Mouse (Mus musculus): ENCODE results near the gene Gpr68. TPM values are rescaled to one million over a fixed set of nuclear protein-coding genes. Genes with fewer than 3 reads are reported as not detected.

Gpr68 gene
- total and polyA plus RNA-seq, 3 experiments = 0.04 TPM; not detected in 2

- Histone ChIP-seq H3K36me3 (ENCODE audit: control insufficient read depth in 1 of 2, insufficient read depth in 2 of 2, low read length in 2 of 2) (peaks cover 3 to 5% of the 10 kb centered on the region in 2 experiments; a peak in 3 of 4 replicates), H3K79me2 (ENCODE audit: control insufficient read depth, insufficient read depth, low read length, poor library complexity) (no peaks in the 10 kb centered on the region), H3K27ac (ENCODE audit: control insufficient read depth, low read depth, low read length) (no peak overlapping the region), H3K4me1 (ENCODE audit: control insufficient read depth in 1 of 2, insufficient read depth in 2 of 2, low read length in 2 of 2) (peaks cover 3% of the 10 kb centered on the region in 2 experiments; a peak in 1 of 4 replicates), H3K4me3 (ENCODE audit: control insufficient read depth in 1 of 2, insufficient read depth in 1 of 2, low read depth in 2 of 2, low read length in 2 of 2) (no peak overlapping the region), H3K9me3 (replicated peaks; ENCODE audit: insufficient read depth, low read length) (no peaks in the 10 kb centered on the region), H3K27me3 (ENCODE audit: control insufficient read depth in 1 of 2, insufficient read depth in 2 of 2, low read length in 2 of 2) (no peaks in the 10 kb centered on the region), H3K9ac (ENCODE audit: control insufficient read depth, low read depth, low read length, poor library complexity, severe bottlenecking) (no peak overlapping the region)
- TF ChIP-seq TCF12 (IDR thresholded peaks at IDR 0.05; ENCODE audit: low read depth, low read length) = no peak
- TF ChIP-seq MYB (IDR thresholded peaks at IDR 0.05; ENCODE audit: low read depth, low read length) = no peak
- TF ChIP-seq ELF1 (IDR thresholded peaks at IDR 0.05; ENCODE audit: low read depth, low read length) = no peak
- no peak for DNase-seq (ENCODE audit: low read depth, low spot score)
These were observed 41.1 kb upstream of the Gpr68 start for GRCm38 (mm10) chr12:100949146-100949545.

GRCm38 (mm10) chr12:100948021-100948420 is 40.0 kb upstream of the Gpr68 start:
- no peaks in the 10 kb centered on the region for H3K9me3 ChIP-seq (replicated peaks; ENCODE audit: insufficient read depth, low read length)
- no peak for DNase-seq (ENCODE audit: low read depth, low spot score)
- H3K79me2 ChIP-seq (ENCODE audit: control insufficient read depth, insufficient read depth, low read length, poor library complexity) = no peaks in the 10 kb centered on the region
- H3K27me3 ChIP-seq (ENCODE audit: control insufficient read depth in 1 of 2, insufficient read depth in 2 of 2, low read length in 2 of 2) = no peaks in the 10 kb centered on the region
- H3K4me3 ChIP-seq (ENCODE audit: control insufficient read depth in 1 of 2, insufficient read depth in 1 of 2, low read depth in 2 of 2, low read length in 2 of 2) = no peak overlapping the region
- H3K4me1 ChIP-seq (ENCODE audit: control insufficient read depth in 1 of 2, insufficient read depth in 2 of 2, low read length in 2 of 2) = peaks cover 3% of the 10 kb centered on the region in 2 experiments; a peak in 1 of 4 replicates
- no peak overlapping the region for H3K9ac ChIP-seq (ENCODE audit: control insufficient read depth, low read depth, low read length, poor library complexity, severe bottlenecking)
- no peak overlapping the region for H3K27ac ChIP-seq (ENCODE audit: control insufficient read depth, low read depth, low read length)
- no peak for TF ChIP-seq ELF1 (IDR thresholded peaks at IDR 0.05; ENCODE audit: low read depth, low read length)
- TF ChIP-seq MXI1 (IDR thresholded peaks at IDR 0.05; ENCODE audit: low read depth, low read length) = no peak
- TF ChIP-seq UBTF (IDR thresholded peaks at IDR 0.05; ENCODE audit: borderline replicate concordance, insufficient read depth, low read depth, low read length) = no peak
- no peak for TF ChIP-seq E2F4 (IDR thresholded peaks at IDR 0.05; ENCODE audit: borderline replicate concordance, low read depth, low read length)
- TF ChIP-seq NRF1 (IDR thresholded peaks at IDR 0.05; ENCODE audit: insufficient read depth, low read depth, low read length, poor library complexity, severe bottlenecking) = no peak
- TF ChIP-seq ZKSCAN1 (IDR thresholded peaks at IDR 0.05; ENCODE audit: low read depth, low read length) = no peak
- TF ChIP-seq POLR2AphosphoS5 (IDR thresholded peaks at IDR 0.05; ENCODE audit: borderline replicate concordance, low read depth, low read length) = no peak
- TF ChIP-seq CHD2 (IDR thresholded peaks at IDR 0.05; ENCODE audit: low read length) = no peak
- no peak for TF ChIP-seq MYB (IDR thresholded peaks at IDR 0.05; ENCODE audit: low read depth, low read length)
- TF ChIP-seq SIN3A (IDR thresholded peaks at IDR 0.05; ENCODE audit: low read length) = no peak
- TF ChIP-seq MAFK (IDR thresholded peaks at IDR 0.05; ENCODE audit: borderline replicate concordance, low read depth, low read length) = no peak
- no peak for TF ChIP-seq CTCF (IDR thresholded peaks at IDR 0.05 in 2 of 3, conservative IDR thresholded peaks at IDR 0.05 in 1 of 3; ENCODE audit: control insufficient read depth in 1 of 3, insufficient read depth in 1 of 3, low read depth in 2 of 3, low read length in 3 of 3, poor library complexity in 1 of 3, severe bottlenecking in 1 of 3)
- peaks cover 3 to 5% of the 10 kb centered on the region in 2 experiments; a peak in 3 of 4 replicates for H3K36me3 ChIP-seq (ENCODE audit: control insufficient read depth in 1 of 2, insufficient read depth in 2 of 2, low read length in 2 of 2)

- Histone ChIP-seq H3K4me1 (ENCODE audit: control insufficient read depth in 1 of 2, insufficient read depth in 2 of 2, low read length in 2 of 2) (no peaks in the 10 kb centered on the region), H3K9me3 (replicated peaks; ENCODE audit: insufficient read depth, low read length) (no peaks in the 10 kb centered on the region), H3K4me3 (ENCODE audit: control insufficient read depth in 1 of 2, insufficient read depth in 1 of 2, low read depth in 2 of 2, low read length in 2 of 2) (no peak overlapping the region), H3K79me2 (ENCODE audit: control insufficient read depth, insufficient read depth, low read length, poor library complexity) (no peaks in the 10 kb centered on the region), H3K9ac (ENCODE audit: control insufficient read depth, low read depth, low read length, poor library complexity, severe bottlenecking) (no peak overlapping the region), H3K36me3 (ENCODE audit: control insufficient read depth in 1 of 2, insufficient read depth in 2 of 2, low read length in 2 of 2) (peaks cover 0 to 3% of the 10 kb centered on the region in 2 experiments; a peak in 1 of 4 replicates), H3K27me3 (ENCODE audit: control insufficient read depth in 1 of 2, insufficient read depth in 2 of 2, low read length in 2 of 2) (no peaks in the 10 kb centered on the region), H3K27ac (ENCODE audit: control insufficient read depth, low read depth, low read length) (no peak overlapping the region)
- DNase-seq (ENCODE audit: low read depth, low spot score) = no peak
- no peak for TF ChIP-seq ZMIZ1 (IDR thresholded peaks at IDR 0.05; ENCODE audit: low read depth, low read length)
- no peak for TF ChIP-seq TBP (IDR thresholded peaks at IDR 0.05; ENCODE audit: low read depth, low read length)
- TF ChIP-seq USF2 (IDR thresholded peaks at IDR 0.05; ENCODE audit: borderline replicate concordance in 1 of 2, insufficient read depth in 1 of 2, low read depth in 1 of 2, low read length in 2 of 2) = no peak
- no peak for TF ChIP-seq RCOR1 (IDR thresholded peaks at IDR 0.05; ENCODE audit: low read depth, low read length)
- no peak for TF ChIP-seq SMC3 (IDR thresholded peaks at IDR 0.05; ENCODE audit: low read depth, low read length)
- no peak for TF ChIP-seq BHLHE40 (IDR thresholded peaks at IDR 0.05; ENCODE audit: borderline replicate concordance, low read depth, low read length)
- no peak for TF ChIP-seq GATA1 (IDR thresholded peaks at IDR 0.05; ENCODE audit: low read depth, low read length)
- TF ChIP-seq MAZ (IDR thresholded peaks at IDR 0.05; ENCODE audit: low read depth, low read length) = no peak
- no peak for TF ChIP-seq JUND (IDR thresholded peaks at IDR 0.05; ENCODE audit: low read depth, low read length)
- no peak for TF ChIP-seq UBTF (IDR thresholded peaks at IDR 0.05; ENCODE audit: borderline replicate concordance, insufficient read depth, low read depth, low read length)
- no peak for TF ChIP-seq MXI1 (IDR thresholded peaks at IDR 0.05; ENCODE audit: low read depth, low read length)
- no peak for TF ChIP-seq E2F4 (IDR thresholded peaks at IDR 0.05; ENCODE audit: borderline replicate concordance, low read depth, low read length)
- TF ChIP-seq NELFE (IDR thresholded peaks at IDR 0.05; ENCODE audit: low read depth, low read length) = no peak
- no peak for TF ChIP-seq POLR2AphosphoS5 (IDR thresholded peaks at IDR 0.05; ENCODE audit: borderline replicate concordance, low read depth, low read length)
- TF ChIP-seq ZC3H11A (IDR thresholded peaks at IDR 0.05; ENCODE audit: low read depth, low read length) = no peak
- no peak for TF ChIP-seq RAD21 (IDR thresholded peaks at IDR 0.05; ENCODE audit: low read depth, low read length)
These were observed 38.0 kb upstream of the Gpr68 start for GRCm38 (mm10) chr12:100945948-100946347.

Measured in MEL (cell line).